Mouse (Mus musculus) layer of hippocampus, adult 18-20 months (tissue): Measurements from ENCODE around the gene Myo6. TPM values are rescaled to one million over a fixed set of nuclear protein-coding genes. Genes with fewer than 3 reads are reported as not detected.

Source experiments
- DNase-seq, 2 experiments: peaks; one replicate each; pipeline ENCODE4 v3.0.0; 2022; ENCODE audit warnings: low spot score in 2 of 2
- total RNA-seq, 2 experiments: library from RNA; stranded (reverse); gene quantifications; 2 replicates each; pipeline ENCODE4 v1.2.3; 2021

Myo6 gene
- total RNA-seq, 2 experiments from 2014 or later, result 72.6 to 77.8 TPM

GRCm38 (mm10) chr9:80226579-80227325 lies 61.9 kb downstream of the Myo6 start:
- DNase-seq, result peak in 1 of 2 experiments; percentile 49

- no peak for DNase-seq
Observed at GRCm38 (mm10) chr9:80233831-80234455, 69.1 kb downstream of the Myo6 start.

- DNase-seq, result no peak
Observed at GRCm38 (mm10) chr9:80237184-80237799, 72.5 kb downstream of the Myo6 start.

- DNase-seq, result no peak
Observed at GRCm38 (mm10) chr9:80241719-80242118, 76.9 kb downstream of the Myo6 start.

- DNase-seq, result no peak
Observed at GRCm38 (mm10) chr9:80252146-80252545, 87.3 kb downstream of the Myo6 start.

- no peak for DNase-seq
Observed at GRCm38 (mm10) chr9:80253241-80253640, 88.4 kb downstream of the Myo6 start.

GRCm38 (mm10) chr9:80256561-80256960 lies 91.7 kb downstream of the Myo6 start:
- no peak for DNase-seq

GRCm38 (mm10) chr9:80258396-80258795 lies 93.6 kb downstream of the Myo6 start:
- DNase-seq, result no peak

- no peak for DNase-seq
Observed at GRCm38 (mm10) chr9:80260905-80261304, 96.1 kb downstream of the Myo6 start.

- DNase-seq, result no peak
Observed at GRCm38 (mm10) chr9:80262367-80263026, 97.7 kb downstream of the Myo6 start.

GRCm38 (mm10) chr9:80266086-80266485 lies 101.3 kb downstream of the Myo6 start:
- no peak for DNase-seq

- DNase-seq, result no peak
Observed at GRCm38 (mm10) chr9:80266507-80266906, 101.7 kb downstream of the Myo6 start.

GRCm38 (mm10) chr9:80269596-80269995 lies 104.8 kb downstream of the Myo6 start:
- no peak for DNase-seq

- DNase-seq, result no peak
Observed at GRCm38 (mm10) chr9:80272951-80273350, 108.1 kb downstream of the Myo6 start.

- no peak for DNase-seq
Observed at GRCm38 (mm10) chr9:80275053-80275771, 110.4 kb downstream of the Myo6 start.

GRCm38 (mm10) chr9:80275772-80276134 lies 110.9 kb downstream of the Myo6 start:
- DNase-seq, result no peak

- DNase-seq, result peak in 1 of 2 experiments; percentile 10
Observed at GRCm38 (mm10) chr9:80277157-80277556, 112.3 kb downstream of the Myo6 start.

- DNase-seq, result no peak
Observed at GRCm38 (mm10) chr9:80277770-80278169, 112.9 kb downstream of the Myo6 start.

- DNase-seq, result no peak
Observed at GRCm38 (mm10) chr9:80280724-80281123, 115.9 kb downstream of the Myo6 start.

GRCm38 (mm10) chr9:80282426-80282825 lies 117.6 kb downstream of the Myo6 start:
- DNase-seq, result no peak

- no peak for DNase-seq
Observed at GRCm38 (mm10) chr9:80284539-80285174, 119.8 kb downstream of the Myo6 start.
